Mouse (Mus musculus) olfactory bulb, adult 2 months (tissue): ENCODE results near the gene Apc2.

Experiments used
- CTCF ChIP-seq: fragments of 200-500 bp; IDR thresholded peaks from 2 replicates; pipeline ENCODE4 v1.5.1; 2012; ENCODE audit warnings: low read depth, mild to moderate bottlenecking, low read length, moderate library complexity; ENCODE audit not compliant: insufficient read depth
- POLR2A ChIP-seq: fragments of 200-500 bp; IDR thresholded peaks from 2 replicates; pipeline ENCODE4 v1.6.1; 2012; ENCODE audit warnings: mild to moderate bottlenecking, low read depth, low read length, moderate library complexity; ENCODE audit not compliant: insufficient read depth

DNA sequence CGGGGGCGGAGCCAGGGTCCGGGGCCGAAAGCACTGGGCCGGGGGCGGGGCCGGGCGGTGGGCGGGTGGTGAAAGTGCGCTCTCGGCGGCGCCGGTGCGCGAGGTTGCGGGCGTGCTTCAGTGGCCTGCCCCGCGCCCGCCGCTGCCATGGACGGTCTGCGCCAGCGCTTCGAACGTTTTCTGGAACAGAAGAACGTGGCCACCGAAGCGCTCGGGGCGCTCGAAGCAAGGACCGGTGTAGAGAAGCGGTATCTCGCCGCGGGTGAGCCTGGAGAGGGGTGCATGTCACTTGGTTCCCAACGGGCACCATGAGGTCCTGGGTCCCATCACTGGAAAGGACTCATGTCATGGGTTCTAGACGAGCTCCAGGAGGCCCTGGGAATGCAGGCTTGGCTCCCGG lies 34.3 kb downstream of the Apc2 start:
- TF ChIP-seq CTCF (no peak), POLR2A (no peak)
